ENCODE assay signal across 12 mouse cellular contexts in the genomic region with DNA sequence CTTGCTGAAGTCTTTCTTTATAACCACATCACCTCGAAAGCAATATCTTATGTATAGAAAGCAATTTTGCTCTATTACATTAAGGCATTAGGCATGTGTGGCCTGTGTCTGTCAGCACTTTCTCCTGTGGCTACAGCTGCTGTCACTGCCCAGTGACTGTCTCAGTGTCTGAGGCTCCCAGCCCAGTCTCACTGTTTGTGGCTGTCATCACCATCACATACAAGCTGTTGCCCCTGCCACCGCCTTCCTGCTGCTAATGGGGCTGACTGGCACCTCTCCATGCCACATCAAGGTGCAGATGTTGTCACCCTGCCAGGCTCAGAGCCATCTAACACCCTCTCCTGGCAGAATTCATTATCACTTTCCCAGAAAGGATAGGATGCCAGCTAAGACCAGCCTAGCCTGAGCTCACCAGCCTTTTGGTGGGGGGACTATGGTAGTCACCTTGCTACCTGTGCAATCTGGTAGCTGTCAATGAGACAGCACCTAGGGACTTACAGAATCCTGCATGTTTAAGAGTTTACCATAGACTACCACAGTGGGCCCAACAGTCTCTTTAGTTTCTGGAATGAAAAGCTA.
A peak's percentile ranks its signal among the peaks of the same experiment; 100 is the strongest.
DNase-seq lines count a peak whose midpoint lies in the region; ATAC-seq and TF ChIP-seq lines count a peak whose summit lies in the region.
"Had no signal": no experiment of that assay in that cellular context is flagged by ENCODE, and none has a peak within 500 bp of the region (broad histone marks: within the 10 kb centered on the region; RNA-seq: fewer than 3 reads in every experiment).

No protein-coding gene starts in this region.

- H3K9ac ChIP-seq in hindbrain, embryonic 15.5 days, result no peak overlapping the region
- H3K9ac ChIP-seq in hindbrain, embryonic 13.5 days, result no peak overlapping the region
- no peak overlapping the region for H3K9ac ChIP-seq in forebrain, postnatal 0 days

- no peaks in the 10 kb centered on the region for H3K27me3 ChIP-seq in hindbrain, embryonic 15.5 days
- no peaks in the 10 kb centered on the region for H3K27me3 ChIP-seq in hindbrain, embryonic 13.5 days
- H3K27me3 ChIP-seq in forebrain, postnatal 0 days (ENCODE audit: insufficient read depth, low read length), result no peaks in the 10 kb centered on the region
- no peaks in the 10 kb centered on the region for H3K27me3 ChIP-seq in myocyte (ENCODE audit: control insufficient read depth, insufficient read depth, insufficient read length)
- H3K27me3 ChIP-seq: CH12.LX had no signal

- DNase-seq in Muller cell, postnatal 12 days (ENCODE audit: inconsistent ontology term), result peak; percentile 64
- DNase-seq in forebrain, postnatal 0 days, result peak; percentile 60
- no peak for DNase-seq in liver
- no peak for DNase-seq in adrenal gland, adult (ENCODE audit: inconsistent age in 2 of 2, low spot score in 1 of 2)
- DNase-seq: cerebellum, postnatal 36 days; gastrocnemius, postnatal 10 days; kidney, postnatal 25 days had no signal

- no peaks in the 10 kb centered on the region for H3K79me2 ChIP-seq in myocyte (ENCODE audit: control insufficient read depth, insufficient read depth)

- H3K4me1 ChIP-seq in hindbrain, embryonic 15.5 days (replicated peaks), result 0 out of 2 replicates have a peak, but pooled peaks cover 3% of the 10 kb centered on the region
- H3K4me1 ChIP-seq in hindbrain, embryonic 13.5 days (replicated peaks), result 0 out of 2 replicates have a peak, but pooled peaks cover 4% of the 10 kb centered on the region
- no peaks in the 10 kb centered on the region for H3K4me1 ChIP-seq in forebrain, postnatal 0 days (ENCODE audit: insufficient read depth)

- ATAC-seq in hindbrain, embryonic 15.5 days (ENCODE audit: low FRiP score, low read depth), result peak; percentile 38; the same call in 1 of the 2 replicates
- no peak for ATAC-seq in hindbrain, embryonic 13.5 days (ENCODE audit: low FRiP score)
- ATAC-seq in forebrain, postnatal 0 days, result peak; percentile 67
- ATAC-seq in CD4-positive, CD25-positive, alpha-beta regulatory T cell, adult 4 months, result no peak

- no peak for TF ChIP-seq POLR2A in myocyte (IDR thresholded peaks at IDR 0.05; ENCODE audit: insufficient read length, low read depth)

- no peak overlapping the region for H3K27ac ChIP-seq in hindbrain, embryonic 15.5 days (replicated peaks)
- no peak overlapping the region for H3K27ac ChIP-seq in hindbrain, embryonic 13.5 days
- no peak overlapping the region for H3K27ac ChIP-seq in forebrain, postnatal 0 days (ENCODE audit: low read depth, low read length)

- H3K4me2 ChIP-seq in hindbrain, embryonic 15.5 days, result no peak overlapping the region
- no peak overlapping the region for H3K4me2 ChIP-seq in hindbrain, embryonic 13.5 days
- no peak overlapping the region for H3K4me2 ChIP-seq in forebrain, postnatal 0 days (ENCODE audit: low read depth)
- no peak overlapping the region for H3K4me2 ChIP-seq in myocyte (ENCODE audit: low read depth)

- WGBS in hindbrain, embryonic 15.5 days, result 64% methylated on average over 2 of the region's 2 CpGs
- 80% methylated on average over 2 of the region's 2 CpGs for WGBS in hindbrain, embryonic 13.5 days
- 30% methylated on average over 2 of the region's 2 CpGs for WGBS in forebrain, postnatal 0 days

- H3K4me3 ChIP-seq in hindbrain, embryonic 15.5 days, result no peak overlapping the region
- no peak overlapping the region for H3K4me3 ChIP-seq in hindbrain, embryonic 13.5 days
- no peak overlapping the region for H3K4me3 ChIP-seq in forebrain, postnatal 0 days (ENCODE audit: low read depth, low read length)
- H3K4me3 ChIP-seq in myocyte, result no peak overlapping the region

- H3K36me3 ChIP-seq in hindbrain, embryonic 15.5 days, result no peaks in the 10 kb centered on the region
- H3K36me3 ChIP-seq in hindbrain, embryonic 13.5 days, result no peaks in the 10 kb centered on the region
- no peaks in the 10 kb centered on the region for H3K36me3 ChIP-seq in forebrain, postnatal 0 days (ENCODE audit: insufficient read depth)
- H3K36me3 ChIP-seq in myocyte (ENCODE audit: control insufficient read depth, insufficient read depth), result no peaks in the 10 kb centered on the region

- TF ChIP-seq CTCF in forebrain, postnatal 0 days (IDR thresholded peaks at IDR 0.05; ENCODE audit: low read depth), result no peak

- H3K9me3 ChIP-seq in hindbrain, embryonic 15.5 days, result no peaks in the 10 kb centered on the region
- no peaks in the 10 kb centered on the region for H3K9me3 ChIP-seq in hindbrain, embryonic 13.5 days
- no peaks in the 10 kb centered on the region for H3K9me3 ChIP-seq in forebrain, postnatal 0 days (ENCODE audit: low read length)

- H3ac ChIP-seq in myocyte (ENCODE audit: control insufficient read depth, insufficient read length), result no peak overlapping the region

TF ChIP-seq in myocyte, 11 proteins besides CTCF, POLR2A, EP300 and RAD21:
- TF ChIP-seq POLR2AphosphoS2 (IDR thresholded peaks at IDR 0.05; ENCODE audit: insufficient read length, low read depth) (no peak), TCF3 (IDR thresholded peaks at IDR 0.05; ENCODE audit: insufficient read length, low read depth) (peak; percentile 62), MYOD1 (IDR thresholded peaks at IDR 0.05; ENCODE audit: control insufficient read depth in 1 of 3, insufficient read length in 2 of 3, low read depth in 2 of 3) (peak in 2 of 3 experiments; percentile 29 to 95), MYOG (IDR thresholded peaks at IDR 0.05; ENCODE audit: control insufficient read depth in 1 of 3, insufficient read depth in 1 of 3, insufficient read length in 2 of 3, low read depth in 2 of 3) (peak in 1 of 3 experiments; percentile 59), TCF12 (IDR thresholded peaks at IDR 0.05; ENCODE audit: insufficient read depth, poor library complexity, severe bottlenecking) (peak; percentile 16), USF1 (IDR thresholded peaks at IDR 0.05; ENCODE audit: low read depth) (no peak)
TF ChIP-seq in myocyte: peak in this region for 4.

Comparison
In these comparisons a context has a peak if more than half of its experiments do, and no peak if none do; other contexts are left out.
1. ATAC-seq: peak in hindbrain, embryonic 15.5 days (single experiment) and forebrain, postnatal 0 days (single experiment); none in hindbrain, embryonic 13.5 days (single experiment) and CD4-positive, CD25-positive, alpha-beta regulatory T cell, adult 4 months (single experiment).
2. DNase-seq: peak in Muller cell, postnatal 12 days (single experiment) and forebrain, postnatal 0 days (single experiment); none in liver (single experiment) and adrenal gland, adult (0 of 2).